Mouse (Mus musculus): ENCODE data around the gene Fmo3. TPM values are rescaled to one million over a fixed set of nuclear protein-coding genes. Genes with fewer than 3 reads are reported as not detected.

Fmo3 gene
- total RNA-seq, 2 experiments from 2014 or later, result not detected

GRCm38 (mm10) chr1:162931310-162931875 is 52.9 kb downstream of the Fmo3 start:
- DNase-seq (ENCODE audit: low spot score), result peak; percentile 13

DNA sequence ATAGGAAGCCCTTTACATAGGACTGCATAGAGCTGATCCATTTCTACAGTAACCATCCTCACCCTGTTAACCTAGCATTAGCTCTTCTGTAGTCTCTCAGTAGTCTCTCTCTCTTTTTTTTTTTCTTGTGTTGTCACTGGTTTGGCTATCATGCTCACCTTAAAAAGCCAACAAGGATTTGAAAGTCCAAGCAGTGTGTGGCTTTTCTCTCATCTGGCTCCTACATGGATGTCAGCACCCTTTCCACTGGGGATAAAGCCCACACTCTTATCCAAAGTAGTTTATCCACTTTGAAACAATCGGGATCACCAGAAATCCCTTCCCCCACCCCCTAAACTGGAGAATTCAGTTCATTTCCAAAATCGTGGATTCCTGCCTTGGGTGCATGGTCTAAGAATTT is 53.7 kb downstream of the Fmo3 start:
- DNase-seq (ENCODE audit: low spot score), result no peak

- DNase-seq (ENCODE audit: low spot score), result no peak
Observed at GRCm38 (mm10) chr1:162929146-162929545, 55.2 kb downstream of the Fmo3 start.

- DNase-seq (ENCODE audit: low spot score), result no peak
Observed at GRCm38 (mm10) chr1:162925121-162925520, 59.2 kb downstream of the Fmo3 start.

DNA sequence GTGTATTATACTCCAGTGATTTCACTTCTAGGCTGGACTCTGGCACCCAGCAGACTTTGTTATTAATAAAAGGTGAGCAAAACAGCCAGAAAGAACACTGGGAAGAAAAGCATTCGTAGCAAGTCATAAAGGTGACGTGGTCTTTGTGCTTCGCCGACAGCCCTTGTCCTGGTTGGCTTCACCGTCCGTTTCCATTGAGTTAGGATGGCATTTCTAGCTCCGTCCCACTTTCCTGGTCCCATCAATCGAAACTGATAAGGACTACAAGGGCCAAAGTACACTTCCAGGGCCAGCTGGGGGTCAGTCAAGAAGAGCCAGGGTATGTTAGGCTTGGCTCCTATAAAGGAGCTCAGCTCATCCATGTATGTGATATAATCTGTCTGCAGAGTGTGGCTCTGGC is 67.7 kb downstream of the Fmo3 start:
- no peak for DNase-seq (ENCODE audit: low spot score)

DNA sequence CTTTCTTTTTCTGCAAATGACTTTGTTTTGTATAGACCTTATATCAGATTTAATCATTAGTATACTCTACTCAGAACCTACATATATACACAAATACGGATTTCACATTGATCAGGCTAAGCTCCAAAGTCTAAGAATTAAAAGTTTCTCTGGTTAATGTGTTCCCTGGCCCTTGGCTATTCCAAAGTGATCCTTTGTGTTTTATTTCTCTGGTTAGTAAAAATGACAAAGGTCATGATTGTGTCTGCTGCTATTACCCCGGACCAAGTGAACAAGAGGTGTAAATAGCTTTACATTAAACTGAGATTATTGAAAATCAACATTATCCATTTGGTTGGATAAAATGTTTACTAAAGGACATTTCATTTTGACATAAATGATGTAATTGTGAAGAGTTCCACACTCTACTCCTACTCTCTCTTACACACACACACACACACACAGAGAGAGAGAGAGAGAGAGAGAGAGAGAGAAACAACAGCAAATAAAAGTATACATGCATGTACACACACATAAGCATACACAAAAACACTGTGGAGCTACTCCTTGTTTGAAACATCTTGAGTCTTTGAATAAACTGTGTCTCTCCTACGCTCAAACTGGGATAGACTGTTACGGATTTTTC is 69.3 kb downstream of the Fmo3 start:
- no peak for DNase-seq (ENCODE audit: low spot score)

DNA sequence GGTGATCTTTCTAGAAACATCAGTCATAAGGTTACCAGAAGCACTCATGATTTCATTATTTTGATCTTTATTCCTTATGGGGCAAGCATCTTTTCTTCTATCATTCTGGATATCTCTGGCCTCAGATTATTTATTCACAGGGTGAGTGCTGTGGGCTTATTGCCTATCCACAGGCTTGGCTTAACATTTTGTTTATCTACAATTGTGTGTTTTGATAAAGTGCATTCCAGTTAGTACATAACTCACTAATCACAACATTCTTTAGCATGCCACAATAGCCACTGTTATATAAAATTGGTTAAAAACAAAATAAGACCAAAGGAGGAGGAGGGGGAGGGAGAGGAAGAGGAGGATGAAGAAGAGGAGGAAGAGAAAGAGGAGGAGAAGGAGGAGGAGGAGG is 72.2 kb downstream of the Fmo3 start:
- DNase-seq (ENCODE audit: low spot score), result no peak

Other genes with a start within 250 kb of the Fmo3 start
- gene Prrc2c, start 244.0 kb downstream of the Fmo3 start, total RNA-seq (2021), result 10 to 100 TPM; 42.1 to 48.9 TPM
- gene Fmo4, start 170.6 kb downstream of the Fmo3 start, total RNA-seq (2021), result under 1 TPM; 0.11 to 0.26 TPM
- 10 to 100 TPM in 1 of 2 experiments, 1 to 10 TPM in 1; 8.4 to 11.1 TPM for gene Fmo1, start 117.9 kb downstream of the Fmo3 start, total RNA-seq (2021)
- gene Fmo2, start 85.8 kb downstream of the Fmo3 start, total RNA-seq (2021), result 10 to 100 TPM; 12.2 to 13.8 TPM
- gene Fmo6, start 47.0 kb downstream of the Fmo3 start, total RNA-seq (2021), result not detected
- not detected for gene Mroh9, start 101.1 kb upstream of the Fmo3 start, total RNA-seq (2021)

Data from gastrocnemius, adult 18-20 months (tissue).